Mouse (Mus musculus) left cerebral cortex, postnatal 4 days (tissue): ENCODE measurements around the gene Picalm. TPM values are rescaled to one million over a fixed set of nuclear protein-coding genes. Genes with fewer than 3 reads are reported as not detected.
"Not testable (repeated sequence)": the region's sequence is repeated elsewhere in the genome, so short reads cannot be mapped to it uniquely, and the experiment has no call there.

Experiments
- DNase-seq: peaks from one replicate; pipeline ENCODE4 v3.0.0-alpha.2; 2022
- intact Hi-C: fragments of 180-260 bp; cut with DNase I; formaldehyde crosslinking; loops from one replicate; pipeline ENCODE4 v1.15.1; 2025
- total RNA-seq, 2 experiments: library from RNA; stranded (reverse); gene quantifications; 2 replicates each; pipeline ENCODE4 v1.2.3; 2021

Picalm gene
- total RNA-seq, 2 experiments from 2014 or later, result 250 to 257 TPM

DNA sequence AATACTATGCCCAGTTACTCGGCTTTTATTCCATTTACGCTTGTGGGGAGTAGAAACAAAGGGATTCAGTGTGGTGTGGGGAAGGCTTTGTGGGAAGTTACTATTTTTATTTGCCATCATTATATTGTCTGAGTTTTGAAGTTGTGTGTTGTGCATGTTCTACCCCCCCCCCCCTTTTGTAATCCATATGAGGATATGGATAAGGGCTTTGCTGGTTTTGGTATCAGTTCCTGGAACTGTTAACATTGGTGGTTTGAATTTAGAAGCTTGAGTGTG lies 1.3 kb downstream of the Picalm start:
- intact Hi-C loops, result loop anchor here (5.0 kb wide), 2 partner anchors 109 to 129 kb away; no protein-coding TSS in a partner anchor
- no peak for DNase-seq

DNA sequence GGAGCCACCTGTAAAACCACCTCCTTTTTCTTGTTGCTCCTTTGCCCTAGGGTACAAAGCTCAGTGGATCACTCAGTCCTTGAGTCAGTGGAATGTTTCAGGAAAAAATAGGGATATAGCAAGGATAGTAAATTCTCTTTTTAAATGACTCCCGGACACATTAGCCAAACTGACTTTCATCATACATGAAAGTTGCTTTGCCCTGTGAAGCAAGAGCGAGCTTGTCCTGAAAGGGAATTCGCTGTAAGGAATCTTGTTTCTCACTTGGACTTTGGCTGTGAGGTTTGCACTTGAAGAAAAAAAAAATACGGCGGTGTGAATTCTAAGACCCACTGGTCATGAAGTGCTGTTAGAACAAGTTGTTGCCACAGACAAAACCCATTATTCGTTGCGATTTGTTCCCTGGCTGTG lies 1.8 kb downstream of the Picalm start:
- intact Hi-C loops, result loop anchor here (5.0 kb wide), 2 partner anchors 110 to 130 kb away; no protein-coding TSS in a partner anchor
- DNase-seq, result no peak

DNA sequence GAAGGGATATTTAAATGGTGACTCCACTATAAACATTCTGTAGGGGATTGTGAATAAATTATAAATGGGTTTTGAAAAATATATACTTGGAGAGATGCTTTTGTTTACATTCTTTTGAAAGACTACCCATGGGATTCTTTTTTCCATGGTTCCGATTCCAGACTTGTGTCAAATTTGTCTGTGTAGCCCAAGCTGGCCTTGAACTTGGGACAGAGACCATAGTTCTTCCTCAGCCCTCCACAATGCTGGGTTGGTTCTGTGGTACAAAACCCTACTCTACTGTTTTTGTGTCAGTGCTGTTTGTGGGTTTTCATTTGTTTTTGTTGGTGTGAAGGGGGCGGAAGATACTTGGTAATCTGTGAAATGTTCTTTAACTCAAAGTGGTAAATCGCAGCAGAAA lies 2.3 kb downstream of the Picalm start:
- DNase-seq, result no peak
- intact Hi-C loops, result loop anchor here (5.0 kb wide), 2 partner anchors 110 to 130 kb away; no protein-coding TSS in a partner anchor

DNA sequence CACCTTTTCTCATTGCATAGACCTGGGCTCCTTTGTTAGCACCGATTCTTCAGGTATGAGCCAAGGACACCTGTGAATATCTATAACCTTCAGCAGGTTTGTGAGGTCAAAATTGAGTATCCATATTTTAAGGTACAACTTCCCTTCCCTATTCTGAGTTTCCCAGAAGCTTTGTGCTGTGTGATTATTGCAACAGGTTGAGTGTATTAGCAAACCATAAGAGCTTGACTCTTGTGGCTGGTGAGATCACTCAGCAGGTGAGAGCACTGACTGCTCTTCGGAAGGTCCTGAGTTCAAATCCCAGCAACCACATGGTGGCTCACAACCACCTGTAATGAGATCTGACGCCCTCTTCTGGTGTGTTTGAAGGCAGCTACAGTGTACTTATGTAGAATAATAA lies 6.7 kb downstream of the Picalm start:
- DNase-seq, result no peak
- intact Hi-C loops, result no loop called here

DNA sequence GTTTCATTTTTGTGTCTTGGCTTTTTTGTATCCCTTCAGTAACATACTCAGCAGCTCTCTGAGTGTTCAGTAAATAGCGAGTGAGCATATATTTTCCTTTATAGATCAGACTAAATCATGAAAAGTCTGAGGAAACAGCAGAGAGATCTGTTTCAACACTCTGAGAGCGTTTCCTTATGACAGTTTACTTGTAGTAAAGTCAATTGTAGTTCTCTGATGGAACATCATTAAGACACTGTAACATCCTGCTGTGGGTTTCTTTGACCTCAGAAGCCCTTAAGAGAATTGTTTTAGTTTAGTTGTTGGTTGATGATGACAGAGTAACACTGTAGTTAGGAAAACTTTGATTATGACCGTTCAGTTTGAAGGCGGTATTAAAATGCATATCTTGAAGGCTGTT lies 8.3 kb downstream of the Picalm start:
- intact Hi-C loops, result no loop called here
- no peak for DNase-seq

DNA sequence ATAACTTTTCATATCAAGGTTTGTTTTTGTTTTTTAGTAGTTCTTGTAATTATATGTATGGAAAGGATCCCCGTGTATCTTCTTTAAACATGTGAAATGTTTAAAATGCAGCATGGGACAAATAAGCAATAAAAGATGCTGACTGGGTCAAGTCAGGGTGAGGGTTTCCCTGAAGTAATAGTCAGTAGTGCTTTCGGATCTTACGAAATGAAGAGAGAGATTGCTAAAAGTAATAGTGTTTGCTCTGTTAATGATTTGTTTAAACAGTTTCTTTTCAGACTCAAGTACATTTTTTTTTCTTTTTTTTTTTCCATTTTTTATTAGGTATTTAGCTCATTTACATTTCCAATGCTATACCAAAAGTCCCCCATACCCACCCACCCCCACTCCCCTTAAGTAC lies 10.3 kb downstream of the Picalm start:
- no peak for DNase-seq
- intact Hi-C loops, result no loop called here

DNA sequence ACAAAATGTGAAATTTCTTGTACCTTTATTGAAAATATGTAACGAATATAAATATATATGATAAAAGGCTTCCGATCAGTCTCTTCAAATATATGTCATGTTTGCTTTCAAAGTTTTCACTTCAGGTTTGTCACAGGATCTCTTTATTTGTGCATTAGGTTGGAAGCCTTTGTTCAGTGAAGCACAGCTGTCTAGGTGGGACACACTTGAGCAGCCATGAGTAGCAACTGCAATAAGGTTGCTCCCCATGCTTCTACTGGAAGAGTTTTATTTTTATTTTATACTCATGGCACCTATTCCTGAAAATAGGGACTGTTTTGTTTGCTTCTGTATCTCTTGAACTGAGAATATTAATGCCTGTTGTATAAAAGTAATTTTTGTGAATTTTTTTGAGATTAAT lies 14.3 kb downstream of the Picalm start:
- no peak for DNase-seq
- intact Hi-C loops, result no loop called here

DNA sequence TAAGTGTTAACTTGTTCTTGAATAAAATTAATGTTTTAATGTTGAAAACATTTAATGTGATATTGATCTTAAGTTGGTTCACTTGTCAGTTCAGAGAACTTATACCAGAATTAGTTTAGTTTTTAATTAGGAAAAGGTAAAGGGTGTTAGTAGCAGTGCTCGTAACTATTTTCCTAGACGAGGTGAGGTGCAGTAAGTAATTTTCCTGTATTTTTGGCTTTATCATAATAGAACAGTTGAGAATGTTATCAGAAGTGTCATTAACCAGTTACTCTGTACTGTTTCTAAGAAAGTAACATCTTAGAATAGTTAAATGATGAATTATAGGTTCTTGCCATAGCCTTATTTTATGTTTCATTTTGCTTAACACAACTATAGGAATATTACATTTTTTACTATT lies 15.0 kb downstream of the Picalm start:
- intact Hi-C loops, result no loop called here
- DNase-seq, result no peak

DNA sequence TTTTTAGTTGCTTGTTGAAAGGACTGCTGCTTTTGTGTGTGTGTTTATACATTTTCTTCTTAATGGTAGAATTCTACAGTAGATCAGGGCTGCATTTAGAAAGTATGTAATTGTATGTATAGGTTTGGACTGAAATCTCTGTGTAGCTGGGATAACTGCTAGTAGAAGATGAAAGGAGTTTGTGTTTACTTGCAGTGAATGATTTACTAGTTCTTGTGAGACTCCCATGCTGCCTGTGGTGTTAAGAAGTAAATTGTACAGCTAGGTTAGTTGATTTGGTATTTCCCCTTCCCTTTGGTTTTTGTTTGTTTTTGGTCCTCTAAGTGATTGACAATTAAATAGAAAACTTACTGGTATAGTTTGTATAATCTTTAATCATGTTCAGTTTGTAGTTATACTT lies 15.4 kb downstream of the Picalm start:
- no peak for DNase-seq
- intact Hi-C loops, result no loop called here

DNA sequence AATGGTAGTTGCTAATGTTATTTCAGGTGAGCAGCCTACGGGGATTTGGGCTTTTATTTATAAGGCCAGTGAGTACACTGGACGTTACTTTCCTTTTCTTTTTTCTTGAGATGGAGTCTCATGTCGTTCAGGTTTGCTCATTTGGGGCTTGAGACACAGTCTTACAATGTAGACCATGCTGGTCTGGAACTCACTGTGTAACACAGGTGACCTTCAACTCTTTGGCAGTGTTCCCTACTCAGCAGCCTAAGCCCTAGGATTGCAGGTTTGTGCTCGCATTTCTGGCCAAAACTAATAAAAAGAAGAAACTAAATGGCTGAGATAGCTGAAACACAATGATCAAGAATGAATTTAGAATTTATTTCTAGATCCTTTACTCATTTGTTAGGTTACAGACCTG lies 15.9 kb downstream of the Picalm start:
- intact Hi-C loops, result no loop called here
- DNase-seq, result no peak

DNA sequence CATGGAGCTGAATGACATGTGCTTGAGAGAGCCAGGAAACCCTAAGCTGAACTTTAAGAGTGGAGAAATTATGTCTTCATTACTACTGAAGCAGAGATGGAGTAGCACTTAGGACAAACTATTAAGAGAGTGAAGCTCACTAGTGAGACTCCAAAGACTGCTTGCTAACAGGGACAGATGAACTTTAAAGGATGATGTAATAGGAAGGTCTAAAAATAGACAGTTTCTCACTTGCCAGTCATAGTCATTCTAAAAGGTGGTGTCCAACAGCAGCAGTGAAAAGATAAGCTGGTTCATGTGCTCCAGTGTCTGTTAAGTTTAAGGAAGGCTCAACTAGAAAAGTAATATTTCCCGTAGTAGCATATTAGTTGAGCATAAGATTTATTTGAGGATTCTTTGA lies 16.3 kb downstream of the Picalm start:
- DNase-seq, result no peak
- intact Hi-C loops, result no loop called here

DNA sequence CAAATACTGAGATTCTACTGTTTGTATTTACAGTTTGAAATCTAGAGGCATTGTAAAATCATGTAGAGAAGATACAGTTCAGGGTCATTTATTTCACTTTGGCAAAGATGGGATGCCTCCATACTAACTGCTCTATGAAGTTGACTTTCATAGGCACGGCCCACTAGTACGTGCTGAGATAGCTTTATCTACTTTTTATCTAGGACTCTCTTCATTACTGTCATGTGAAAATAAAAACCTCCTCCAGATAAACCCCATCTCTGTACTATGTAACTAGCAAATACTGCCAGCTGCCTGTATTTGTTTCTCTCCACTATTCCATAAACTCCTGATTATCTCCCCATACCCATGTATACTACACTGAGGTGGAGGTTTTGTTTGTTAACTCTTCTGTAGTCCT lies 18.0 kb downstream of the Picalm start:
- DNase-seq, result no peak
- intact Hi-C loops, result no loop called here

DNA sequence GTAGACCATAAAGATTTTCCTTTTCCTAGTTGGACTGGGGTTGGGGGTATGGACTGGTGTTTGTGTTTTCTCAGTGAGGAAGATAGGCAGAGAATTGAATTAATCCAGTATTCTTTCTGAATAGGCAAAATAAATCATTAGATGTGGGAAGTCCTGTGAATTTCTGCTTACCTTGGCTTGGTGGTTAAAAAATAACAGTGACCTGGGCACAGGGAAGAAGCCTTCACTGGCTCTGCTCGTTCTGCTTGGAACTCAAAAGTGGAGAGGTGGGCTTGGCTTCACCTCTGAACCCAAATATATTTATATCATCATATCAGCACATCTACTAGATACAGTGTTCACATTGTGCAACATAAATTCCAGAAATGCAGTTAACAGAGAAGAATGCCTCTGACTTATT lies 18.5 kb downstream of the Picalm start:
- intact Hi-C loops, result no loop called here

DNA sequence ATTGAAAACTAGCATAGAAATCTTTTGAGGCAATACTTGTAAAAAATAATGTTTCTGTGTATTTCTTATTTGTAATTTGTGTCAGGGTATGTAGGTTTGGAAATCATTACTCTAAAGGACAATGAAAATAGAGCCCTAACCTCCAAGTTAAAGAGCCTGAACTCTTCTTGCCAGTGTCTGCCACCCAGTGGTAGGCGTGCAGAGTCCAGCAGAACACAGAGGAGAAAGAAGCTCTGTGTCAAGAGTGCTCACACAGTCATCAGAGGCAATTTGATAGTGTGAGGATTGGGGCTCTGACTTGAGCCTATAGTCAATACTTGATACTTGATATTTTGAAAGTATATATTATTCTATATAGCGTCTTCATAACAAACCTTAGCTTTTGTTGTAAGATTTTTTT lies 20.3 kb downstream of the Picalm start:
- intact Hi-C loops, result no loop called here
- peak; percentile 65 for DNase-seq

More for the DNA sequence above, 18.5 kb downstream of the Picalm start:
- DNase-seq, result no peak

DNA sequence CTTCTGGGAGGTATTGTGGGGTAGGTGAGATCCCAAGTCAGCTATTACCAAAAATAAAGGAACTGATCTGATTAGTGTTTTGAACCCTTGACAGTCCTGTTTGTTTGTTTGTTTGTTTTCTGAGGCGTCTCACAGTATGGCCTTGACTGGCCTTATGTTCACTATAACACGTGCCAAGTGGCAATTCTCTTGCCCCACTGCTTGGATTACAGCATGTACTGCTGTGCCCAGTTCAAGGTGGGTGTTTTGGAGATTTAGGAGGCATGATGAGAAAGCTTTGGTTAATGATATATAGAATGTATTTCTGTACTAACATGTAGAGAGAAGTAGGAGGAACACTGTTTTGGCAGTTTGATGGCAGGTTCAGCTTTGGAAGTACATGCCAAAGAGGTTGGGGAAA lies 28.0 kb downstream of the Picalm start:
- no peak for DNase-seq
- intact Hi-C loops, result no loop called here

DNA sequence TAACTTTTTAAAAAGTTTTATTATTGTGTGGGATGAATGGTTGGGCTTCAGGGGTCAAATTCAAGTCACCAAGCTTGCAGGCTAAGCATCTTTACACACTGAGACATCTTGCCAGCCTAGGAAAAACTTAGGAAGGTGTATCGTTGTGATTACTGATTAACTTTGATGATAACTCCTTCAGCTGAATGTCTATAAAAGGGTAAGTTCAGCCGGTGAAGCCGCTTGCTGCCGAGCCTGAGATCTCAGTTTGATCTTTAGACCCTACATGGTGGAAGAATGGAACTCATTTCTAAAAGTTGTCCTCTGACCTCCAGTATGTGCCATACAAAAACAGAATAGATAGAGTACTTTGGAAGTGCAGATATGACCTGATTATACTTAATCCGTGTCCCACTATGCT lies 30.6 kb downstream of the Picalm start:
- intact Hi-C loops, result no loop called here
- DNase-seq, result no peak

DNA sequence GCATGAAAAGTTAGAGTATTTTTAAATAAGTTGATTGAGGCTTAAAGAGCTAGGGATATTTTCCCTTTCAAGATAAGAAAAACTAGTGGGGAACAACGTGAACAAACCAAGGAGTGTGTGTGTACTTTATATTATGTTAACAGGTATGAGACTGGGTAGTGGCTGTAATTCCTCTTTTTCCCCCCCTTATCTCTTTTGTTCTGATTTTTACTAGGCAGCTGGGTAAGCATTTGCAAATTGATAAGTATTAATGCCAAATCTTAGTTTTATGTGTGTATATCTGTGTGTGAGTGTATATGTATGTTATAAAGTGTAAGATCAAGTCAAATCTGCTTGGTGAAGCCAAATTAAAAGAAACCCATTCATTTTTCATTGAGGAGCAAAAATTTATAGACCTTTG lies 34.3 kb downstream of the Picalm start:
- intact Hi-C loops, result no loop called here
- DNase-seq, result no peak

DNA sequence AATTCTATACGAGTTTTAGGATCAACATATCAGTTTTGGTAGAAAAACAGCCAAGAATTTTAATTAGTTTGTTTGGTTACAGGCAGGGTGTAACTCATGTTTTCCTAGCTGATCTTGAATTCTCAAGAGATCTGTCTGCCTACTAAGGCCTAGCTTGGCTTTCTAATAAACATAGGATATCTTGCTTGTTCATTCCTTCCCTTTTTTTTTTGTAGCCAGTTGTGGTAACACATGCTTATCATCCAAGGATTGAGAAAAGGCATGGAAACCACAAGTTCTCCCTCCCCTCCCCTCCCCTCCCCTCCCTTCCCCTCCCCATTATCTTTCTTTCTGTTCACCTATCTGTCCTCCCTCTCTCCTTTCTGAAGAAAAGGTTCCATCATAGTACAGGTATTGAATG lies 36.0 kb downstream of the Picalm start:
- no peak for DNase-seq
- intact Hi-C loops, result no loop called here

DNA sequence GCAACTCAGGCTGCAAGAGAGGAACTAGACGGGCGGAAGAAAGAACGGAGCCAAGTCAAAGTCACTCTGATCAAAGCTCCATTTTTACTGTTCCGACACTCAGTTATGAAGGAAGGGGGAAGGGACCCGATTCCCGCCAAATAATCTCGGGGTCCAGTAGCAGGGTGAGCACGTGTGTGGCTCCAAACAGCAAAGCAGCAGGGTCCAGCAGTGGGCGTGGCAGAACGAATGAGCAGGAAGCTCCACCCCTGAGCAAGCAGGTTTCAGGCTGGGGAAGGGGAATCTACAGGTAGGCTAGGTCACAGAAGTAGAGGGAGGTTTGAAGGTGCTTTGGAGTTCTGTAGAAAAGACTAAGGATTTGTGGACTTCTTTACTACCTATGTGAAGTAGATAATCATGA lies 37.8 kb downstream of the Picalm start:
- intact Hi-C loops, DNase-seq: not testable (repeated sequence)

DNA sequence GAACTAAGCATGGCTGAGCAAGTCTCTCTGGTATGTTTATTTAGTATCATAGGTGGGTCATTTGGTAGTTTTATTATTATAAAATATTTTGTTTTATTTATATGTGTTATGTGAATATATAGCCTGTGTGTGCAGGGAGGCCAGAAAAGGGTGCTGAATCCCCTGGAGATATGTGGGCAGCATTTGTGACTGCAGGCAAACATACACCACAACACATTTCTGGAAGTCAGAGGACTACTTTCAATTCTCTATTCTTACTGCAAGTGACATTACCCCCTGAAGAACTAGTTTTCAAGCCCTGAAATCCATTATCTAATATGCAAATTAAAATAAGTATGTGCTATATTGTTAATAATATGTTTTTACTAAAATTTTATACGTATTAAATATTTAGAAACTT lies 43.8 kb downstream of the Picalm start:
- no peak for DNase-seq
- intact Hi-C loops, result no loop called here

DNA sequence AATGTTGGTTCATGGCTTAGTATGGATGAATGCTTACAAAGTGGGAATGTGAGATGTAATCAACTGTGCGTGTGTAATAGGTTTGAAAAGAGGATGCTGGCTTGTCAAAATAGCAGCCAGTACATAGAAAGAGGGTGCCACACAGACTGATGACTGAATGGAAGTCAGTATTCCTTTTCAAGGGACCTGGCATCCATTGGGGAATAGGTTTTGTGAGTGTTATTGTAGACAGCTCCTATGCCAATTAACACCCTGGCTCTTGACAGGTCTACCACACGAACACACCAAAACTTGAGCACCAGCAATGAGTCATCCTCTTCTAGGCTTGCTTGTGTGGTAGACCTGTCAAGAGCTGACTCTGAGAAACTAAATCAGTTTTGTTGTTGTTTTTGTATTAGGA lies 45.6 kb downstream of the Picalm start:
- no peak for DNase-seq
- intact Hi-C loops, result no loop called here

DNA sequence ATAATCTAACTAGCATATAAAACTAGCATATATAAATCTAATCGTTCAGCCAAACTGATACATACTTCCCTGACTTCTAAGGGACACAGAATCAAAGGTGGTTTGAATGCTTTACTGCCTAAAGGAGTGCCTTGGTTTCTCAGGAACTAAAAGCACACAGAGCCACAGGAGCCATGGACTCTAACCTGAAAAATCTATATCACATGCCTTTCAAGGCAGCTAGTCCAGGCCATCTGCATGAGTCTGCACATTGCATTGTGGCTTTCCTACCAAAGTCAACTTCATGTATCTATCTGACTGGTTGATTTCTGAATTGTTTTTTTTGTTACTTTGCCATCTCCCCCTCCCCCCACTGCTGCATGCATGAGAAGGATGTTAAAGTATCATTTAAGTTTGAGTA lies 50.6 kb downstream of the Picalm start:
- intact Hi-C loops, result no loop called here
- DNase-seq, result no peak

DNA sequence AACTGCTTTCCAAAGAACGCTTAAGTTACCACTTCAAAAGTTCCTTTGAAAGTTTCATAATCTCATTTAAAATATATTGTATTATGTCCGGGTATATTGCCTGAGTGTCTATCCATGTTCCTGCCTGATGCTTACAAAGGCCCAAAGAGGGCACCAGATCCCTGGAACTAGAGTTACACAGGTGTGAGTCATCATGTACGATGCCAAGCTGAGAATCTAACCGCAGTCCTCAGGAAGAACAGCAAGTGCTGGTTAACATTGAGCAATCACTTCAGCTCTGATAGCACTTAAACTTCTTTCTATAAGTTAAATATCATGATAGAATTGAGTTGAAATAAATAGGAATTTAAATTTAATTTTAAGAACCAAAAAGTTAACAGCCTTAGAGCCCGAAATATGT lies 70.2 kb downstream of the Picalm start:
- intact Hi-C loops, result no loop called here

DNA sequence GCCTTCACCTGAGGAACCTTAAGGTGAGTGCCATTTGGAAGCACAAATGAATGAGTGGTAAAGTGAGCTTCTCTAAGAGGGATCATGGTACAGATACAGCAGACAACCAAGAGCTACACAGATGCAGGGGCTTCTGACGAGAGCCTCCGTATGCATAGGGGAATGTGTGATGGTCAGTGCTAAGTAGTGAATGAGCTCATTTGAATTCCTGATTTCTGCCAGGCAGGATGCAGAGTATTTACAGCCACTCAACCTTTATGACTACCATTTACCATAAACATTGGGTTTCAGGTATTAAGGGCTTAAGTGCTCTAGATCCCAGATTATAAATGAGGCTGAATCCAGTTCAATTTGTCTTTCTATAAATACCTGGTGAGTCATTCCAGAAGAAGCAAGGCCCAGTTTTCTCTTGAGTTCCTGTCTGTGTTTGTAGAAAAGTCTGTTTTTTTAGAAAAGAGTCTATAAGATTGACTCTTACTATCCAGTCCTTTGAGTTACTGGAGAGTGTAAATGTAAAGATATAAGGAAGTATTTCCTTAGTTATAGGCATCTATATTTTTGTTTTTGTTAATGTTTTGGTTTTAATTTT lies 72.0 kb downstream of the Picalm start:
- no peak for DNase-seq
- intact Hi-C loops, result no loop called here

More for the DNA sequence above, 70.2 kb downstream of the Picalm start:
- DNase-seq, result no peak
